Mouse (Mus musculus) CH12.LX (cell line): Measurements from ENCODE around the gene Taok1. TPM values are rescaled to one million over a fixed set of nuclear protein-coding genes. Genes with fewer than 3 reads are reported as not detected.

Experiments
- DNase-seq: peaks from one replicate; pipeline ENCODE4 v3.0.0-alpha.2; 2013; ENCODE audit errors: extremely low read depth
- H3K27ac ChIP-seq: 2 replicates; pipeline ENCODE4 v1.5.1; 2012; ENCODE audit warnings: low read depth, mild to moderate bottlenecking, control low read depth, moderate library complexity; ENCODE audit not compliant: insufficient read depth
- H3K27me3 ChIP-seq: replicated peaks from 2 replicates; pipeline ENCODE3; 2012; ENCODE audit warnings: inconsistent platforms
- H3K36me3 ChIP-seq, 2 experiments: replicated peaks in 1 of 2; 2 replicates each; pipeline versions ENCODE3 to v1.6.1; 2012; ENCODE audit warnings: inconsistent platforms in 1 of 2, low read length in 1 of 2, mild to moderate bottlenecking in 1 of 2, mixed read lengths in 1 of 2, moderate library complexity in 1 of 2; ENCODE audit not compliant: control insufficient read depth in 1 of 2, insufficient read depth in 1 of 2
- H3K4me1 ChIP-seq, 2 experiments: 2 replicates each; pipeline ENCODE4 v1.6.1; 2012; ENCODE audit warnings: inconsistent platforms in 1 of 2, moderate library complexity in 1 of 2; ENCODE audit not compliant: insufficient read depth in 2 of 2, control insufficient read depth in 1 of 2
- H3K4me2 ChIP-seq: 2 replicates; pipeline ENCODE4 v1.6.1; 2012; ENCODE audit warnings: low read depth, mild to moderate bottlenecking, control low read depth; ENCODE audit not compliant: poor library complexity, insufficient read depth, severe bottlenecking
- H3K4me3 ChIP-seq, 3 experiments: fragments of 150-350 bp in 1 of 3; sonication (generic) in 1 of 3; replicated peaks in 1 of 3; 2 replicates each; pipeline versions ENCODE3 to v1.5.1; 2011 to 2012; ENCODE audit warnings: low read depth in 2 of 3, low read length in 2 of 3, mild to moderate bottlenecking in 2 of 3, moderate library complexity in 2 of 3, control low read depth in 1 of 3, improper control_type of control experiment in 1 of 3, inconsistent platforms in 1 of 3, mixed read lengths in 1 of 3; ENCODE audit not compliant: poor library complexity in 1 of 3
- H3K79me2 ChIP-seq: replicated peaks from 2 replicates; pipeline ENCODE4 v1.6.1; 2012; ENCODE audit warnings: mild to moderate bottlenecking, moderate library complexity; ENCODE audit not compliant: control insufficient read depth, poor library complexity, insufficient read depth, severe bottlenecking; ENCODE audit errors: extremely low read depth
- H3K9ac ChIP-seq: 2 replicates; pipeline ENCODE4 v1.6.1; 2012; ENCODE audit warnings: low read depth, mild to moderate bottlenecking, control low read depth, moderate library complexity; ENCODE audit not compliant: insufficient read depth
- H3K9me3 ChIP-seq: replicated peaks from 2 replicates; pipeline ENCODE3; 2012; ENCODE audit warnings: low read length, inconsistent platforms, mixed read lengths
- CHD1 ChIP-seq: IDR thresholded peaks from 2 replicates; pipeline ENCODE4 v1.6.1; 2012; ENCODE audit warnings: low read depth, low read length, improper control_type of control experiment, inconsistent platforms
- CHD2 ChIP-seq: IDR thresholded peaks from 2 replicates; pipeline ENCODE4 v1.6.1; 2011; ENCODE audit warnings: low read length, improper control_type of control experiment
- CTCF ChIP-seq, 2 experiments: IDR thresholded peaks in 1 of 2; conservative IDR thresholded peaks in 1 of 2; 2 replicates each; pipeline ENCODE4 v1.5.1; 2011 to 2012; ENCODE audit warnings: low read depth in 2 of 2, low read length in 2 of 2, improper control_type of control experiment in 1 of 2, inconsistent platforms in 1 of 2, mild to moderate bottlenecking in 1 of 2, moderate library complexity in 1 of 2
- ELF1 ChIP-seq: IDR thresholded peaks from 2 replicates; pipeline ENCODE4 v1.6.1; 2014; ENCODE audit warnings: low read depth, mild to moderate bottlenecking, inconsistent platforms, low read length, improper control_type of control experiment
- JUN ChIP-seq: IDR thresholded peaks from 2 replicates; pipeline ENCODE4 v1.6.1; 2011; ENCODE audit warnings: low read depth, mild to moderate bottlenecking, low read length, improper control_type of control experiment, moderate library complexity; ENCODE audit not compliant: insufficient read depth
- KAT2A ChIP-seq: IDR thresholded peaks from 2 replicates; pipeline ENCODE4 v1.6.1; 2012; ENCODE audit warnings: low read length, improper control_type of control experiment, inconsistent platforms; ENCODE audit not compliant: insufficient replicate concordance
- MAFK ChIP-seq: IDR thresholded peaks from 2 replicates; pipeline ENCODE4 v1.6.1; 2011; ENCODE audit warnings: low read length, improper control_type of control experiment; ENCODE audit not compliant: insufficient replicate concordance
- MAX ChIP-seq: IDR thresholded peaks from 2 replicates; pipeline ENCODE4 v1.6.1; 2011; ENCODE audit warnings: low read length, improper control_type of control experiment
- MAZ ChIP-seq: IDR thresholded peaks from 2 replicates; pipeline ENCODE4 v1.6.1; 2012; ENCODE audit warnings: low read depth, mild to moderate bottlenecking, inconsistent platforms, low read length, improper control_type of control experiment, moderate library complexity
- MEF2A ChIP-seq: IDR thresholded peaks from 2 replicates; pipeline ENCODE4 v1.6.1; 2014; ENCODE audit warnings: low read depth, mild to moderate bottlenecking, inconsistent platforms, low read length, improper control_type of control experiment, borderline replicate concordance
- MXI1 ChIP-seq: IDR thresholded peaks from 2 replicates; pipeline ENCODE4 v1.6.1; 2011; ENCODE audit warnings: mild to moderate bottlenecking, low read depth, low read length, improper control_type of control experiment
- NELFE ChIP-seq: IDR thresholded peaks from 2 replicates; pipeline ENCODE4 v1.6.1; 2011; ENCODE audit warnings: low read depth, low read length, improper control_type of control experiment
- NRF1 ChIP-seq: IDR thresholded peaks from 2 replicates; pipeline ENCODE4 v1.6.1; 2014; ENCODE audit warnings: low read depth, mild to moderate bottlenecking, inconsistent platforms, low read length, improper control_type of control experiment, moderate library complexity
- PAX5 ChIP-seq: IDR thresholded peaks from 2 replicates; pipeline ENCODE4 v1.6.1; 2012; ENCODE audit warnings: low read length, inconsistent platforms, mixed read lengths
- POLR2A ChIP-seq: IDR thresholded peaks from 2 replicates; pipeline ENCODE4 v1.6.1; 2011; ENCODE audit warnings: low read depth, mild to moderate bottlenecking, improper control_type of control experiment, low read length
- RAD21 ChIP-seq: IDR thresholded peaks from 2 replicates; pipeline ENCODE4 v1.6.1; 2011; ENCODE audit warnings: low read depth, mild to moderate bottlenecking, low read length, improper control_type of control experiment, moderate library complexity
- SIN3A ChIP-seq: IDR thresholded peaks from 2 replicates; pipeline ENCODE4 v1.6.1; 2012; ENCODE audit warnings: low read length, improper control_type of control experiment, inconsistent platforms
- SMC3 ChIP-seq: IDR thresholded peaks from 2 replicates; pipeline ENCODE4 v1.6.1; 2011; ENCODE audit warnings: low read depth, low read length, improper control_type of control experiment
- TCF12 ChIP-seq: IDR thresholded peaks from 2 replicates; pipeline ENCODE4 v1.6.1; 2014; ENCODE audit warnings: low read depth, mild to moderate bottlenecking, inconsistent platforms, low read length, improper control_type of control experiment
- UBTF ChIP-seq: IDR thresholded peaks from 2 replicates; pipeline ENCODE4 v1.6.1; 2012; ENCODE audit warnings: low read depth, mild to moderate bottlenecking, inconsistent platforms, low read length, improper control_type of control experiment, moderate library complexity
- USF1 ChIP-seq: IDR thresholded peaks from 2 replicates; pipeline ENCODE4 v1.6.1; 2014; ENCODE audit warnings: low read depth, mild to moderate bottlenecking, inconsistent platforms, low read length, improper control_type of control experiment
- ZC3H11A ChIP-seq: IDR thresholded peaks from 2 replicates; pipeline ENCODE4 v1.6.1; 2012; ENCODE audit warnings: low read depth, mild to moderate bottlenecking, inconsistent platforms, low read length, improper control_type of control experiment
- ZKSCAN1 ChIP-seq: IDR thresholded peaks from 2 replicates; pipeline ENCODE4 v1.6.1; 2012; ENCODE audit warnings: low read depth, inconsistent platforms, low read length, improper control_type of control experiment, borderline replicate concordance
- ZNF384 ChIP-seq: IDR thresholded peaks from 2 replicates; pipeline ENCODE4 v1.6.1; 2012; ENCODE audit warnings: low read depth, low read length, improper control_type of control experiment, inconsistent platforms
- dilution Hi-C: fragments of 300-500 bp; cut with MboI; formaldehyde crosslinking; loops from 2 replicates; pipeline ENCODE4 v1.14.3; 2020; ENCODE audit warnings: low sequenced_read_pairs; ENCODE audit not compliant: extremely low pct_unique_long_range_greater_than_20kb, extremely low pct_ligation_motif_present
- in situ Hi-C: fragments of 300-500 bp; cut with MboI; formaldehyde crosslinking; loops from 3 replicates; pipeline ENCODE4 v1.14.3; 2019; ENCODE audit warnings: low sequenced_read_pairs, low pct_ligation_motif_present, low pct_unique_long_range_greater_than_20kb, mixed read lengths
- polyA plus RNA-seq: library from polyadenylated mRNA; unstranded; fragments of >175 nt; gene quantifications from 2 replicates; pipeline ENCODE4 v1.2.1, GENCODE M21; 2012; ENCODE audit warnings: low read depth; ENCODE audit not compliant: insufficient read length
- total RNA-seq, 2 experiments: library from RNA; depleted of rRNA; stranded (reverse); fragments of 300-350 nt in 1 of 2; fragments of >200 nt in 1 of 2; gene quantifications; 2 replicates each; pipeline ENCODE4 v1.2.3; 2012 to 2014

The Taok1 gene
- total and polyA plus RNA-seq, 3 experiments, result 8.9 to 13.7 (median 11.6) TPM

GRCm38 (mm10) chr11:77630257-77630670, 22.6 kb upstream of the Taok1 start (continued):
- peak; percentile 36; the same call in 1 of the 2 replicates for TF ChIP-seq POLR2A
- TF ChIP-seq CHD2, result no peak
- no peak for TF ChIP-seq JUN
- TF ChIP-seq USF1, result no peak
- no peak for TF ChIP-seq ZNF384
- peak; percentile 29; the same call in 1 of the 2 replicates for TF ChIP-seq NRF1
- 0 out of 2 replicates have a peak, but pooled peaks have one; percentile 59 for TF ChIP-seq MAZ
- 0 out of 2 replicates have a peak, but pooled peaks have one; percentile 44 for TF ChIP-seq UBTF
- TF ChIP-seq ZKSCAN1, result no peak
- no peak for TF ChIP-seq KAT2A

GRCm38 (mm10) chr11:77629476-77629875, 21.9 kb upstream of the Taok1 start:
- in situ Hi-C loops, result loop anchor here (25.0 kb wide), 1 partner anchor 517 kb away; no protein-coding TSS in a partner anchor
- no peak overlapping the region for H3K27ac ChIP-seq
- H3K4me1 ChIP-seq, result peaks cover 0 to 11% of the 10 kb centered on the region in 2 experiments; a peak in 2 of 4 replicates
- peaks cover 5% of the 10 kb centered on the region for H3K9me3 ChIP-seq
- no peak overlapping the region for H3K4me3 ChIP-seq
- dilution Hi-C loops, result no loop called here
- H3K79me2 ChIP-seq, result no peaks in the 10 kb centered on the region
- no peaks in the 10 kb centered on the region for H3K36me3 ChIP-seq
- H3K27me3 ChIP-seq, result no peaks in the 10 kb centered on the region
- TF ChIP-seq MAZ (0 out of 2 replicates have a peak, but pooled peaks have one; percentile 59), MEF2A (no peak), TCF12 (no peak), ELF1 (no peak), PAX5 (no peak), JUN (no peak), MAFK (no peak), SMC3 (peak; percentile 73), CHD2 (no peak), CHD1 (no peak), NELFE (0 out of 2 replicates have a peak, but pooled peaks have one; percentile 3), SIN3A (peak; percentile 57; the same call in 1 of the 2 replicates), ZC3H11A (no peak), MAX (no peak), MXI1 (no peak), RAD21 (peak; percentile 87), CTCF (conservative IDR thresholded peaks at IDR 0.05 in 1 of 2, IDR thresholded peaks at IDR 0.05 in 1 of 2; ENCODE audit: low read depth in 2 of 2, low read length in 2 of 2) (peak; percentile 83 to 94)
- DNase-seq, result peak; percentile 56
- H3K4me2 ChIP-seq, result peak overlapping the region; percentile 41
- no peak overlapping the region for H3K9ac ChIP-seq
